ENCODE assay signal across 7 mouse cellular contexts in the genomic region with DNA sequence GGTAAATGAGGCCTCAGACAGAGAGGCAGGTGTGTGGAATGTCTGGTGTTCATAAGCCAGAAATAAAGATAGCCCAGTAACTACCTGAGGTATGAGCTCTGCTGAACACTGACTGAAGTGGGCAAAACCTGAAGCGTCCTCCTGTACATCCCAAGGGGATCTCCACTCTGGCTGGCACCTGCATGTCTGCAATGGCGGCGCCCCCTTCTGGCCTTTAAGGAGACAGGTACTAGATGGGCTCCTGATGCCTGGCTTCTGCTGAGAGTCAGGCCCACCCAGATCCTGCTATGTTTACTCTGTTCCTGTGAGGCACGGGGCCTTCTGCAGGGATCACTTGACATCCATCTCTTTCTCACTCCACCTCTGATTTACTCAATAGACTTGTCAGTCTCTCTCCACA. TPM values are rescaled to one million over a fixed set of nuclear protein-coding genes. Genes with fewer than 3 reads are reported as not detected.
A peak's percentile ranks its signal among the peaks of the same experiment; 100 is the strongest.
DNase-seq lines count a peak whose midpoint lies in the region; TF ChIP-seq lines count a peak whose summit lies in the region.
"Not testable (repeated sequence)": the region's sequence is repeated elsewhere in the genome, so short reads cannot be mapped to it uniquely, and the experiment has no call there.

No protein-coding gene starts in this region.

- not testable (repeated sequence) for TF ChIP-seq EP300 in MEL (IDR thresholded peaks at IDR 0.05; ENCODE audit: low read depth in 1 of 2, low read length in 2 of 2); heart, adult 2 months (IDR thresholded peaks at IDR 0.05; ENCODE audit: insufficient read depth, low read depth, low read length)

- H3K36me3 ChIP-seq in MEL (ENCODE audit: control insufficient read depth in 1 of 2, insufficient read depth in 2 of 2, low read length in 2 of 2); heart, adult 2 months (ENCODE audit: control insufficient read depth, insufficient read depth, low read length): not testable (repeated sequence)

- intact Hi-C loops in heart, adult 2 months (cut with DNase I), result loop anchor here (10.0 kb wide), 1 partner anchor 223 kb away; no protein-coding TSS in a partner anchor

- H3K27ac ChIP-seq in MEL (ENCODE audit: control insufficient read depth, low read depth, low read length); heart, adult 2 months: not testable (repeated sequence)

- not testable (repeated sequence) for TF ChIP-seq RAD21 in MEL (IDR thresholded peaks at IDR 0.05; ENCODE audit: low read depth, low read length)

- H3K27me3 ChIP-seq in MEL (ENCODE audit: control insufficient read depth in 1 of 2, insufficient read depth in 2 of 2, low read length in 2 of 2); heart, adult 2 months (ENCODE audit: control insufficient read depth, insufficient read depth, low read length): not testable (repeated sequence)

- H3K4me3 ChIP-seq in MEL (ENCODE audit: control insufficient read depth in 1 of 2, insufficient read depth in 1 of 2, low read depth in 2 of 2, low read length in 2 of 2); heart, adult 2 months; lung, adult 2 months (replicated peaks; ENCODE audit: extremely low read depth, low read depth, low read length): not testable (repeated sequence)

- TF ChIP-seq CTCF in MEL (IDR thresholded peaks at IDR 0.05 in 2 of 3, conservative IDR thresholded peaks at IDR 0.05 in 1 of 3; ENCODE audit: control insufficient read depth in 1 of 3, insufficient read depth in 1 of 3, low read depth in 2 of 3, low read length in 3 of 3, poor library complexity in 1 of 3, severe bottlenecking in 1 of 3), result peak; percentile 22 to 60 (median 35); a peak in 5 of 6 replicates
- peak; percentile 30 for TF ChIP-seq CTCF in heart, adult 2 months (IDR thresholded peaks at IDR 0.05)
- TF ChIP-seq CTCF in lung, adult 2 months (IDR thresholded peaks at IDR 0.05; ENCODE audit: insufficient read depth, low read length), result 0 out of 2 replicates have a peak, but pooled peaks have one; percentile 4

- not testable (repeated sequence) for TF ChIP-seq POLR2A in MEL (IDR thresholded peaks at IDR 0.05; ENCODE audit: control insufficient read depth in 1 of 2, insufficient read depth in 1 of 2, low read depth in 1 of 2, low read length in 2 of 2, poor library complexity in 1 of 2); heart, adult 2 months (IDR thresholded peaks at IDR 0.05; ENCODE audit: insufficient read depth, low read depth, low read length); lung, adult 2 months (IDR thresholded peaks at IDR 0.05; ENCODE audit: borderline replicate concordance, extremely low read depth, low read depth, low read length)

- not testable (repeated sequence) for H3K9ac ChIP-seq in MEL (ENCODE audit: control insufficient read depth, low read depth, low read length, poor library complexity, severe bottlenecking); heart, adult 2 months (ENCODE audit: low read depth, low read length)

- H3K9me3 ChIP-seq in MEL (replicated peaks; ENCODE audit: insufficient read depth, low read length), result not testable (repeated sequence)

- WGBS in heart, adult 2 months, result 53% methylated on average over 4 of the region's 4 CpGs
- 41% methylated on average over 4 of the region's 4 CpGs for WGBS in lung, adult 2 months

- H3K4me1 ChIP-seq in MEL (ENCODE audit: control insufficient read depth in 1 of 2, insufficient read depth in 2 of 2, low read length in 2 of 2); heart, adult 2 months (ENCODE audit: control insufficient read depth, insufficient read depth, low read length); lung, adult 2 months (ENCODE audit: control insufficient read depth, insufficient read depth, low read length): not testable (repeated sequence)

- not testable (repeated sequence) for H3K79me2 ChIP-seq in MEL (ENCODE audit: control insufficient read depth, insufficient read depth, low read length, poor library complexity); heart, adult 2 months (replicated peaks; ENCODE audit: control insufficient read depth, insufficient read depth, low read length)

- peak; percentile 43 for DNase-seq in MEL (ENCODE audit: low read depth, low spot score)
- peak; percentile 25 for DNase-seq in c-Kit-positive CD71-negative TER-119-negative erythroid progenitor cells, embryonic 14.5 days (ENCODE audit: low read depth)
- DNase-seq in heart, adult 2 months, result peak; percentile 14 to 23
- peak; percentile 38 for DNase-seq in kidney, postnatal 10 days
- peak; percentile 10 for DNase-seq in lung, adult 2 months
- DNase-seq in right cerebral cortex, postnatal 10 days (ENCODE audit: low spot score in 2 of 2), result peak; percentile 23 to 25
- DNase-seq in testis, postnatal 14 days (ENCODE audit: low spot score), result peak; percentile 19

TF ChIP-seq in MEL, 35 proteins besides CTCF, POLR2A, EP300 and RAD21:
- peak; percentile 12; the same call in 1 of the 2 replicates for TF ChIP-seq SMC3 (IDR thresholded peaks at IDR 0.05; ENCODE audit: low read depth, low read length)

RNA-seq across cellular contexts. Expression of a gene that starts 22.0 kb away (rescaled TPM):
- total RNA-seq in MEL (2012; rRNA removed), result 4.2 and 4.7 TPM in 2 replicates
- polyA plus RNA-seq in MEL (2012; ENCODE audit: insufficient read depth in 1 of 2, insufficient read length in 2 of 2, low read depth in 1 of 2, low replicate concordance in 2 of 2, missing spikeins in 1 of 2), result 1 to 10 TPM in 1 of 2 experiments, not detected in 1; 6.9 TPM
- total RNA-seq in heart, adult 2 months (2021), result 1 to 10 TPM; 1.3 to 1.5 TPM
- polyA plus RNA-seq in heart, adult 2 months (2012; rRNA removed), result 0.61 and 1.1 TPM in 2 replicates
- polyA plus RNA-seq in lung, adult 2 months (2012; rRNA removed), result 2.3 and 3.8 TPM in 2 replicates
